Mouse (Mus musculus): Measurements from ENCODE around the gene Isl1. TPM values are rescaled to one million over a fixed set of nuclear protein-coding genes. Genes with fewer than 3 reads are reported as not detected.

Isl1 gene
- 31.3 and 47.5 TPM in 2 replicates for polyA plus RNA-seq (2012; rRNA removed)

GRCm38 (mm10) chr13:116309584-116310462 is at the start of gene Isl1:
Gene Isl1 (minus strand): TSS chr13:116309689.

